Mouse (Mus musculus) thymus, adult 2 months (tissue): Measurements from ENCODE around the gene Kank2.

Source experiments
- CTCF ChIP-seq: fragments of 200-500 bp; IDR thresholded peaks from 2 replicates; pipeline ENCODE4 v1.5.1; 2012; ENCODE audit warnings: mild to moderate bottlenecking, control low read depth, low read length, moderate library complexity, borderline replicate concordance; ENCODE audit not compliant: control insufficient read depth, poor library complexity, insufficient read depth; ENCODE audit errors: extremely low read depth
- POLR2A ChIP-seq: fragments of 200-500 bp; IDR thresholded peaks from 2 replicates; pipeline ENCODE4 v1.6.1; 2012; ENCODE audit warnings: mild to moderate bottlenecking, low read length, control low read depth, moderate library complexity; ENCODE audit not compliant: control insufficient read depth, poor library complexity, insufficient read depth; ENCODE audit errors: extremely low read depth

- TF ChIP-seq CTCF, result no peak
- no peak for TF ChIP-seq POLR2A
Observed at GRCm38 (mm10) chr9:21747238-21747774, 51.2 kb downstream of the Kank2 start.
